Mouse (Mus musculus) brain, embryonic 14.5 days (tissue): ENCODE measurements around the gene Fam76a.

Experiments used
- CTCF ChIP-seq: fragments of 200-500 bp; IDR thresholded peaks from 2 replicates; pipeline ENCODE4 v1.5.1; 2012; ENCODE audit warnings: inconsistent platforms, mild to moderate bottlenecking, moderate library complexity, borderline replicate concordance; ENCODE audit not compliant: insufficient read depth, insufficient read length; ENCODE audit errors: extremely low read depth
- POLR2A ChIP-seq: fragments of 200-500 bp; IDR thresholded peaks from 2 replicates; pipeline ENCODE4 v1.6.1; 2012; ENCODE audit warnings: mild to moderate bottlenecking, inconsistent platforms, borderline replicate concordance; ENCODE audit not compliant: poor library complexity, insufficient read depth, insufficient read length, severe bottlenecking; ENCODE audit errors: extremely low read depth

DNA sequence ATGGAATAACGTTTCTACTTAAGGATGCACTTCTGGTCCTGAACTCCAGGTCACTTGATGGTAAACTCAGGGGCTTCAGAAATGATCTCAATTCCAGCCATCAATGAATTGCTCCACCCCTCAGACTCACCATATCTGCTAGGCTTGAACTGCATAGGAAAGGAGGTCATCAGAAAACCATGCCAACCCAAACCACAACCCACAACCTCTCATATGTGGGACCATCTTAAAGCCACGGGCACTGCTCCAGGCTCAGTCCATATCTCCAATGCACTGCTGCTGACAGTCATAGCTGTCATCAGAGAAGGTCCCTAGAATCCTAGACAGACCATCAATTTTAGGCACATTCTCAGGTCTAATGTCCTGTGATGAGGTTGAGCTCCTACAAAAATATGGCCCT, 18.3 kb downstream of the Fam76a start:
- TF ChIP-seq CTCF (no peak), POLR2A (no peak)
